Mouse (Mus musculus): ENCODE results near the gene Gm5416.
"Not testable (repeated sequence)": the region's sequence is repeated elsewhere in the genome, so short reads cannot be mapped to it uniquely, and the experiment has no call there.

The Gm5416 gene

DNA sequence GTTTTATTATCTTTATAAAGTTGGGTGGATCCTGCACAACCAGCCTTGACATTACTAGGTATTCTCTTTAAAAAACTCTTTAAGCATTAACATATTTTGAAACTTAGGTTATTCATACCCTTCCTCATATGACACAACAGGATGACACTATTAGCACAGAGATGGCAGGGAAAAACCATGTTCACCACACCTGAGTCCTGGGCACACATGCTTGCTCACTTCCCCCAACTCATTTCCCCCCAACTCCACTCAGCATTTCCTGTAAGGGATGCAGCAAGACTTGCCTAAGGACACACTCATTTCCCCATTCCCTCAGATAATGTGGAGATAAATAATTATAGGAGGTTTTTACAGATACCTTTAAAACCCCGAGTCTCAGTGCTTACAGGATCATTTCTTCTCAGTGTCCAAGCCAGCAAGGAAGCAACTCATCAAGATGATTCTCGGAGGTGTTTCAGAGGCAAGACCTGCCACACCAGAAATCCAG is at the start of gene Gm5416:
Gene Gm5416 (plus strand): TSS at position 437 of the 487 bp plus-strand sequence.
- no peak for DNase-seq (ENCODE audit: low read depth)

DNA sequence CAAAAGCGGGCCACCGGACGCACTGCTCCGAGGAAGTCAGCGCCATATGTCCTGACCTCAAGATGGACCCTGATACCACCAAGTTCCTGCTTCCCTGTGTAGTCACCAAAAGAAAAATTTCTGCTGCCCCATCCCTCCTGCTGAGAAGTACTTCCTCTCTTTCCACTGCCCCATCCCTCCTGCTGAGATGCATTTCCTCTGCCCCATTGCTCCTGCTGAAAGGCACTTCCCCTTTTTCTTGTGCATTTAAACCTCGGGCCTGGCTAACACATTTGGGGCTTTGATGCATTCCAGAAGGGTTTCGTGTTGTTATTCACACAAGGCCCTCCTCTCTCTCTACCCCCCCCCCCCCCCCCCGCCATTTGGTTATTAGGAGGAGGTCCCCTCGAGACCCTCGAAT is 42.4 kb upstream of the Gm5416 start:
- not testable (repeated sequence) for DNase-seq (ENCODE audit: low read depth)

DNA sequence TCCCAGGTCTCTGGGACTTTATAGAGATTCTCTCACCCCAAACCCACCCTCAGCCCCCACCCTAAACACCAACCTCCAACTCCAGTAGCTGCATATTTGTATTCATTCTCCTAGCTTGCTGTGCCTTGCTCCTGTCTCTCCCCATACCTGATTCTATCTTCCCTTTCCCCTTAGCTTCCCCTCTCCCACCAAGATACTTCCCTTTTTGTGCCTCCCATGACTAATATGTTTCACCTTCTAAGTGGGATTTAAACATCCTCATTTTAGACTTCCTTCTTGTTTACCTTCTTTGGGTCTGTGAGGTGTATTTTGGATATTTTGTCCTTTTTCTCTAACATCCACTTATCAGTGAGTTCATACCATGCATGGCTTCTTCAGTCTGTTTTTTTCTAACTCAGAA is 34.1 kb upstream of the Gm5416 start:
- DNase-seq (ENCODE audit: low read depth) = no peak

DNA sequence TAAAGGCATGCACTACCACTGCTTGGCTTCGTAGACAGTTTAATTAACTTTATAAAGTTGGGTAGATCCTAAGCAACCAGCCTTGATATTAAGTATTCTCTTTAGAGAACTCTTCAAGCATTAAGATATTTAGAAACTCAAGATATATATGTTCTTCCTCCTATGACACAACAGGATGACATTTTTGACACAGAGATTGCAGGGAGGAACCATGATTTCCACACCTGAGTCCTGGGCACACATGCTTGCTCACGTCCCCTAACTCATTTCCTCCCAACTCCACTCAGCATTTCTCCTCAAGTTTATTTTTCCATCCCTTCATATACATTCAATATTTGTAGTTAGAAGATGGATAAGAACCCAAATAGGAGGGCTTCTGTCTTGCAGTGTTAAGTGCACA is 30.3 kb upstream of the Gm5416 start:
- no peak for DNase-seq (ENCODE audit: low read depth)

DNA sequence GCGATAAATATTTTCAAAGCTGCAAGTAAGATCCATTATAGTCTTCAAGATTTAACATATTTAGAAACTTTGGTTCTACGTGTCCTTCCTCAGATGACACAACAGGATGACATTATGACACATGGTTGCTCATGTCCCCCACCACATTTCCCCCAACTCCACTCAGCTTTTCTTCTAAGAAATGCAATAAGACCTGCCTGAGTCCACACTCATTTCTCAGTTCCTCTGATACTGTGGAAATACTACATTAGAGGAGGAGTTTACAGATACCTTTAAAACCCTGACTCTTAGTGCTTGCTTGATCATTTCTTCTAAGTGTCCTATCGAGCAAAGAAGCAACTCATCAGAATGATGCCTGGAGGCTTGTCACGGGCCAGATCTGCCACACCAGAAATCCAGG is 26.3 kb upstream of the Gm5416 start, which contains the start of gene Gm5483:
Gene Gm5483 (plus strand): TSS at position 301 of the 400 bp plus-strand sequence.
- not testable (repeated sequence) for DNase-seq (ENCODE audit: low read depth)

DNA sequence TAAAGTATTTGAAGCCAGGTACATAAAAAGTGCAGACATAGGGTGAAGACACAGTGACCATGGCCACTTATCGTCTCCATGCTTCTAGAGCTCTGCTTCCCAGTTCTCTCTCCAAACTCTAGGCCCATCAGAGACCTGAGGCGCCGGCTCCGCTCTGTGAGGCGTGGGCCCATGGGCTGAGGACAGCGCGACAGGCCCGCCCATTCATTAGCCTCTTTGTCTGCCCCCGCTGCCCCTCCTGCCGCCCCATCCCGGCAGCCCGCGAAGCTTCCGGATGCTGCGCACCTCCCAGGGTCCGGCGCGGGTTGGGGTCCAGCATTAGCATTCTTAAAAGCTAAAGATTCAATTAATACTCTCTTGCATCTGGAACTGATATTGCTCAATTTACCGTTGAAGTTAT is 11.0 kb upstream of the Gm5416 start:
- no peak for DNase-seq (ENCODE audit: low read depth)

DNA sequence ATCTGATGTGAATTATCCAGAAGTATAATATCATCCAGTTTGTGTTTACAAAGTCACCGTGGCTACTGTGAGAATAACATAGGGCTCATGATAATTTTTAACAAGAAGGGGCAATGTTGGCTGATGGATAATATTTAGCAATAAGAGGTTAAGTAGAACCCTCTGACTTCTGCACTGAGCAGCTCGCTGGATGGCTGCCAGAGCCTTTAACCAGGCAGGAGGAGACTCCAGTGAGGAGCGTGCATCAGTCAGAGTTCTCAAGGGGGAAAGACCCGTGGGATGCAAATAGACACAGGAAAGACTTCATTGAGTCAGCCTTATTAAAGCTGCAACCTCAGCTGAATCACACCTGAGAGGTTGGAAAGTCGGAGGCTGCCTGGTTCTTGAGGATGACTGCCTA is 6.4 kb upstream of the Gm5416 start:
- DNase-seq (ENCODE audit: low read depth) = no peak

DNA sequence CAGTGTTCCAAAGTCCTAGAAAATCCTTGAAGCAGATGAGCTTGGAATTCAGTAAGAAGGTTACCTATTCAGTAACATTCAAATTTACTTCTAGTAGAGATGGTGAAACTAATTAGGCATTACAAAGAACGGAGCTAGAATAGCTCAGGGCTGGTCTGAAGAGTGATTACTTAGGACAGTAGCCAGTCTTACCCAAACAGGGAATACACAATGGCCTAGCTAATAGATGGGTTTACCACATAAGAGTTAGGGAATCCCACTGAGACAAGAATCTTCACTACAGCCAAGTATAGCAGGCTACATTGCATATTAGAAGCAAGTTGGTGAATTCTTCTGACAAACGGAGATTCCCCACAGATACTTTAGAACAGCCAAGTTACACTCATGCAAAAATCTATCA is 4.5 kb upstream of the Gm5416 start:
- not testable (repeated sequence) for DNase-seq (ENCODE audit: low read depth)

DNA sequence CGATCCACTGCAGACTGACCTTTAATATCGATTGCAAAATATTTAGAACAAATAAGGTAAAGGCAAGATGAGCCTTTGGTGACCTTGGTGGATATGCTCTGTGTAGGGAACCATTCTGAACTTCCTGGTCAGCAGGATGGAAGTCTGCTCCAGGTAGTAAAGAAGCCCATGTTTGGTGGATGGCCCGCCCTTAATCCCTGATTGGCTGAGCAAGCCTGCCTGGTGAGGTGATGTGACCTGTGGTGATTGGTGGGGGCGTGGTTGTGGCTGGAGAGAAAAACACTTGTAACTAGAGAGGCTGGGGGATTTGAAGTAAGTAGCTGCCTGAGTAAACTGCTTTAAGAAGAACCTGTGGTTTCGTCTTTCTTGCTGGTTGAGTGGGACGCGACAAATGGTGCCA is 11.0 kb downstream of the Gm5416 start, which contains the start of gene 2010005H15Rik:
Gene 2010005H15Rik (plus strand): TSS at position 301 of the 400 bp plus-strand sequence.
- DNase-seq (ENCODE audit: low read depth) = not testable (repeated sequence)

DNA sequence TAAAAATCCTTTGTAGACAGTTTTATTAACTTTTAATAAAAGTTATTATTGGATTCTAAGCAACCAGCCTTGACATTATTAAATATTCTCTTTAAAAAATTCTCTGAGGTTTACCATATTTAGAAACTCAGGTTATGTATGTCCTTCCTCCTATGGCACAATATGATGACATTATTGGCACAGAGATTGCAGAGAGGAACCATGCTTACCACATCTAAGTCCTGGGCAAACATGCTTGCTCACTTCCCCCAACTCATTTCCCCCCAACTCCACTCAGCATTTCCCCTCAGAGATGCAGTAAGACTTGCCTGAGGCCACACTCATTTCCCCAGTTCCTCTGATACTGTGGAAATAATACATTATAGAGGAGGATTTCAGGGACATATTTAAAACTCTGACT is 50.4 kb downstream of the Gm5416 start:
- DNase-seq (ENCODE audit: low read depth) = not testable (repeated sequence)
